Mouse (Mus musculus): Measurements from ENCODE around the gene Syngr3. TPM values are rescaled to one million over a fixed set of nuclear protein-coding genes. Genes with fewer than 3 reads are reported as not detected.

Gene Syngr3
- polyA plus RNA-seq, 1 experiment from 2014 or later: 1.9 TPM

DNA sequence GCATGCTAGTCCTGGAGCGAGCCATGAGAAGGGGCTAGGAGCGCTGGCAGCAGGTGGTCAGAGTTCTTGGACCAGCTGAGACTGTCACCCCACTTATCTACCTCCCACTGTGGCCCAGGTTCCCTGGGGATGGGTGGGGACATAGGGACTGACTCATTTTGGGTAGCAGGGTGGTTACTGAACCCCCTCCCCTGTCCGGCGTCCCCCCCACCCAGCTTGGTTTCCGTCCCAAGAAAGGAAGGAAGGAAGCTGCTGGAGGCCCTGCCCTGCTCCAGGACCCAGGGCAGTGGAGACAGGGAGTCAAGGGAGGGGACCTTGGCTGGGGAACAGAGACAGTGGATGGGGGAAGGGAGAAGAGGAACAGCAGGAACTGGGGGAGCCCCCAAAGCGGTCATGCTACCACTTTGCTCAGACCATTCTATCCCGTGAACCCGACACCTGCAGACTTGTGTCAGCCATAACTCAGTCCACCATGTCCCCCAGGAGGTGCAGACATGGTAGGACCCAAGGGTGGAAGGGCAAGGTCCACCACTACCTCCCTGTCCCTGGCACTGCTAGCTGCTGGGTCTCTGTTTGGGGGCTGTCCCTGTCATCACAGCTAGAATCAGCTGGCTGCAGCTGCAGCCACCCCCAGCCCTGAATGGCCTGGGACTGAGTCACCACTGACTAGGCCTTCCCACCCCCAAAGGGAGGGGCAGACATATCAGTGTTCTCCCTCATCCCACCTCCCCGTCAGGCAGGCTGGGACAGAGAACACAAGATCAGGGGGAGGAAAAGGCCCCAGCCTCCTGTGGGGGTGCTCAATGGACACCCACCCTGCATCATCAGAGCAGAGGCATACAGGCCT is 44.7 kb downstream of the Syngr3 start:
- Histone ChIP-seq H3K9ac (ENCODE audit: low read length) (peak overlapping the region; percentile 42), H3K4me2 (ENCODE audit: low read depth, low read length) (peak overlapping the region; percentile 37), H3K27ac (ENCODE audit: low read length) (peak overlapping the region; percentile 65), H3K36me3 (ENCODE audit: control insufficient read depth, insufficient read depth, low read length) (peaks cover 3% of the 10 kb centered on the region), H3K4me3 (ENCODE audit: low read length) (peak overlapping the region; percentile 5; the same call in 1 of the 2 replicates), H3K4me1 (replicated peaks; ENCODE audit: control insufficient read depth, insufficient read depth, low read length) (peaks cover 42% of the 10 kb centered on the region), H3K9me3 (ENCODE audit: control insufficient read depth, low read length) (no peaks in the 10 kb centered on the region), H3K27me3 (ENCODE audit: control insufficient read depth, insufficient read depth, low read depth, low read length) (no peaks in the 10 kb centered on the region)
- WGBS: 71% methylated on average over 8 of the region's 9 CpGs
- peak; percentile 42 for ATAC-seq (ENCODE audit: low read depth)

DNA sequence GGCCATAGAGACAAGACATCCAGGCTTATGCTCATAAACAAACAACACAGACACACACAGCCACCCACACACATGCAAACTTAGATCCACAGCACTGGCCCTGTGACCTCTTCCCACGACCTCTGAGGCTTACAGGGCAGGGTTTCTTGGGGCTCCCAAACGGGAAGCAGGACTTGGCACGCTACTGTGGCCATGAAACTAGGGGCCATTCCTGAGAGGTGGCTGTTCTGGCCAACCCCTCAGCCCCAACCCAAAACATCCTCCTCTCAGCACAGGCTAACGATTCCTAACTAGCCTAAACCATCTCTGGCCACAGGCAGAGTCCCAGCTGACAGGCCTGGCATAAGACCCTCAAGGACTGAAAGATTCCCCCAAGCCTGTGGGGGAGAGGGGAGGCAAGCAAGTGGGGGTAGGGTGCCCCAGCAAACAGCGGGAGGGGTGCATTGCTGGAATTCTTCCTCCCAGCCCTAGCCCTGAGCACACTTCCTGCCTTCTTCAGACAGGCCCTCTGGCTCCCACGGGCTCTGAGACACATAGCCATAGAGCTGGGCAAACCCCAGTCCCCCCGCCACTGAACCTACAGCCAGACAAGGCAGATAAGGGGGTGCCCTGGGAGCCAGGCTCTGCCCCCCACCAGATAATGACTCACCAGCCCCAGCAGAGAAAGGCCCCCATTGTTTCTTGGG is 45.6 kb downstream of the Syngr3 start:
- 25% methylated on average over 7 of the region's 7 CpGs for WGBS
- Histone ChIP-seq H3K4me3 (ENCODE audit: low read length) (peak overlapping the region; percentile 5; the same call in 1 of the 2 replicates), H3K4me2 (ENCODE audit: low read depth, low read length) (peak overlapping the region; percentile 37), H3K27me3 (ENCODE audit: control insufficient read depth, insufficient read depth, low read depth, low read length) (no peaks in the 10 kb centered on the region), H3K9ac (ENCODE audit: low read length) (peak overlapping the region; percentile 42), H3K4me1 (replicated peaks; ENCODE audit: control insufficient read depth, insufficient read depth, low read length) (peaks cover 41% of the 10 kb centered on the region), H3K9me3 (ENCODE audit: control insufficient read depth, low read length) (no peaks in the 10 kb centered on the region), H3K36me3 (ENCODE audit: control insufficient read depth, insufficient read depth, low read length) (peaks cover 3% of the 10 kb centered on the region), H3K27ac (ENCODE audit: low read length) (peak overlapping the region; percentile 65)
- ATAC-seq (ENCODE audit: low read depth): peak; percentile 53

DNA sequence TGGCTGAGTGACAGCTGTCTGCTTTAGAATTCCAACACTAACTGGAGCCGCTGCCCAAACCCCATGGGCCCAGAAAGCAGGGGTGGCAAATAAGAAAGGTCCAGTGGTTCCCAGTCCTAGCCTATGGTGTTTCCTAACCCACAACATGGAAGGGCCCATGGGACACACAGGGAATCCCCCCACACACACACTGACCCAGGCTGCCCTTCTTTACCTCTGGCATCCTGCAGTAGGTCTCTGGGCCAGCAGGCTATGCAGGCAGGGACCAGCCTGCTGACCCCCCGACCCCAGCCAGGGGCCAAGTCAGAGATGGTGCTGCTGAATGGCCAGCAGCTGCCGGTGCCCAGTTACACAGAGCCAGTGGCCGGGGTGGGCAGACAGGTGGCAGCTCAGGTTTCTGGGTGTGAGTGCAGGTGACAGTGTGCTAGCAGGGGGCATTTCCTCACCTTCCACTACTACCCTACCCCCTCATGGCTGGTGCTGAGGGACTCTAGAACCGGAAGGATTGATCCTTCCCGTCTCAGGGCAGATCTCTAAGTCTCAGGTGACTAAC is 46.9 kb downstream of the Syngr3 start:
- no peak overlapping the region for H3K4me3 ChIP-seq (ENCODE audit: low read length)
- H3K9me3 ChIP-seq (ENCODE audit: control insufficient read depth, low read length): no peaks in the 10 kb centered on the region
- no peak overlapping the region for H3K4me2 ChIP-seq (ENCODE audit: low read depth, low read length)
- peak overlapping the region; percentile 42; the same call in 1 of the 2 replicates for H3K9ac ChIP-seq (ENCODE audit: low read length)
- no peak overlapping the region for H3K27ac ChIP-seq (ENCODE audit: low read length)
- H3K36me3 ChIP-seq (ENCODE audit: control insufficient read depth, insufficient read depth, low read length): peaks cover 5% of the 10 kb centered on the region
- H3K4me1 ChIP-seq (replicated peaks; ENCODE audit: control insufficient read depth, insufficient read depth, low read length): peaks cover 31% of the 10 kb centered on the region
- WGBS: 62% methylated on average over 6 of the region's 6 CpGs
- no peaks in the 10 kb centered on the region for H3K27me3 ChIP-seq (ENCODE audit: control insufficient read depth, insufficient read depth, low read depth, low read length)
- ATAC-seq (ENCODE audit: low read depth): no peak

DNA sequence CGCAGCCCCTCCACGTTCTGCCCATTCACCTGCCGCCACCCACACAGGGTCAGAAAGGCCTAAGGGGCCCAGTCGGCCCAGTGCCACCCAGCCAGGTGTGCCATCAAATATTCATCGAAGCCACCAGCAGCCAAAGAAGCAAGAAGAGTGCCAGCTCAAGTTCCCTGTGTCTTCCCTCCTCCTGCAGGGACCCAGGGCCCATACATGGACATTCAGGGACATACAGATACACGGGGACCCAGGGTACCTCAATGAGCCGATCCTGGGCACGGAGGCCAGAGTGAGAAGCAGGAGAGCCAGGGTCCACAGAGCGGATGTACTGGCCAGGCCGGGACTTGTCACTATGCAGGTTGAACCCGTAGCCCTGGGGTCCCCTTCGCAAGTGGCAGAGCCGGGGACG is 47.8 kb downstream of the Syngr3 start:
- 92% methylated on average over 14 of the region's 14 CpGs for WGBS
- Histone ChIP-seq H3K9ac (ENCODE audit: low read length) (no peak overlapping the region), H3K4me3 (ENCODE audit: low read length) (no peak overlapping the region), H3K27me3 (ENCODE audit: control insufficient read depth, insufficient read depth, low read depth, low read length) (no peaks in the 10 kb centered on the region), H3K4me2 (ENCODE audit: low read depth, low read length) (no peak overlapping the region), H3K9me3 (ENCODE audit: control insufficient read depth, low read length) (no peaks in the 10 kb centered on the region), H3K4me1 (replicated peaks; ENCODE audit: control insufficient read depth, insufficient read depth, low read length) (peaks cover 27% of the 10 kb centered on the region), H3K27ac (ENCODE audit: low read length) (no peak overlapping the region), H3K36me3 (ENCODE audit: control insufficient read depth, insufficient read depth, low read length) (peaks cover 5% of the 10 kb centered on the region)
- no peak for ATAC-seq (ENCODE audit: low read depth)

DNA sequence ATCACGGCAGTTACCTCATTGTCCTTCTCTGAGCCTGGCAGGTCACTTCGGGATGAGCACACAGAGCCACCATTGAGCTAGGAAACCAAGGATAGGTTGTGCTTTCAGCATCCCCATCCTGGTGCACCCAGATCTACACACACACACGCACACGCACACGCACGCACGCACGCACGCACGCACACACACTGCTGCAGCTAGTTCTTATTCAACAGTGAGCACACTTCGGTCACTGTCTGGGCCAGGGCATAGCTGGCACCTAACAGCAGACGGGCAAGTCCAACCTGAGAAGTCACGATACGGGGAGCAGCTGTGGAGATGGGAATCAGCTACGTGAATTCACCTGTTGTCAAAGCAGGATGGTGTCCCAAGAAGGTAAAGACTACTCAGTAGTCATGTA is 49.2 kb downstream of the Syngr3 start:
- Histone ChIP-seq H3K4me2 (ENCODE audit: low read depth, low read length) (no peak overlapping the region), H3K9me3 (ENCODE audit: control insufficient read depth, low read length) (no peaks in the 10 kb centered on the region), H3K9ac (ENCODE audit: low read length) (no peak overlapping the region), H3K27me3 (ENCODE audit: control insufficient read depth, insufficient read depth, low read depth, low read length) (no peaks in the 10 kb centered on the region), H3K4me1 (replicated peaks; ENCODE audit: control insufficient read depth, insufficient read depth, low read length) (peaks cover 26% of the 10 kb centered on the region), H3K36me3 (ENCODE audit: control insufficient read depth, insufficient read depth, low read length) (peaks cover 5% of the 10 kb centered on the region), H3K4me3 (ENCODE audit: low read length) (no peak overlapping the region), H3K27ac (ENCODE audit: low read length) (no peak overlapping the region)
- ATAC-seq (ENCODE audit: low read depth): no peak
- 91% methylated on average over 15 of the region's 15 CpGs for WGBS

DNA sequence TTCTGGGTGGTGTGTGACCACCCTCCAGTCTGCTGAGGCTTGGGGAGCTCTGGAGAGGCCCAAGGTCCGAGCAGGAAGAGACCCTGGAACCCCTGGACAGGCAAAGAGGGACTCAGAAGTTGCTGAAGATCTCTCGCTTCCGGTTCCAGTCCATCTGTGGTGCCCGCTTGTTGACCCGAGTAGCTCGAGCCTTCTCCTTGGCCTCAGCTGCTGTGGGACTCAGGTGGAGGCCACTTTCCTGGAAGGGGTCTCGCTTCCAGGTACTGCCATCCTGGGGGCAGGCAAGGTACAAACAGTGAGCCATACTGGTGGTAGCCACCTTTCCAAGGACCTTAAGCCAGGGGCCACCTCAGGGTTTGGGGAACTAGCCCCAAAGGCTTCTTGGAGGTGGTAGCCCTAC is 49.6 kb downstream of the Syngr3 start:
- H3K4me1 ChIP-seq (replicated peaks; ENCODE audit: control insufficient read depth, insufficient read depth, low read length): peaks cover 22% of the 10 kb centered on the region
- no peak overlapping the region for H3K4me3 ChIP-seq (ENCODE audit: low read length)
- H3K4me2 ChIP-seq (ENCODE audit: low read depth, low read length): no peak overlapping the region
- peaks cover 5% of the 10 kb centered on the region for H3K36me3 ChIP-seq (ENCODE audit: control insufficient read depth, insufficient read depth, low read length)
- ATAC-seq (ENCODE audit: low read depth): no peak
- WGBS: 89% methylated on average over 7 of the region's 7 CpGs
- H3K27ac ChIP-seq (ENCODE audit: low read length): peak overlapping the region; percentile 81
- no peak overlapping the region for H3K9ac ChIP-seq (ENCODE audit: low read length)
- H3K9me3 ChIP-seq (ENCODE audit: control insufficient read depth, low read length): no peaks in the 10 kb centered on the region
- H3K27me3 ChIP-seq (ENCODE audit: control insufficient read depth, insufficient read depth, low read depth, low read length): no peaks in the 10 kb centered on the region

DNA sequence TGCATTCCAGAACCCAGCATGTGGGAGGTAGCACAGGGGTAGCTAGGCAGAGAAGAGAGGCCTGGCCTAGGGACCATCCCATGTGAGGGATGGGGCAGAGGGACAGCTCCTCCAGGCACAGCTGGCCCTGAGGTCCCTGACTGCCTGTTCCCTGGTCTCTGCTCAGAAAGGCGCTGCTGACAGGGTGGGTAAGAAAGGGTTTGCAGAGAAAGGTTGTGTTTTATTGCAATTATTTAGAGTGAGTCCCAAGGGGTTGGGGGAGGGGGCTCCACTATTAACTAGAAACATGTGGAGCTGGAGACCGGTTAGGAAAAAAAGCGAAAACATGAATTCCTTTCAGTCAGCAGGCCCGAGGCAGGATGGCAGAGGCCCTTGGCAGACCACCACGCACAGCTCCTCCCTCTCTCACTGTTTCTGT is 50.2 kb downstream of the Syngr3 start:
- H3K36me3 ChIP-seq (ENCODE audit: control insufficient read depth, insufficient read depth, low read length): peaks cover 5% of the 10 kb centered on the region
- H3K9ac ChIP-seq (ENCODE audit: low read length): no peak overlapping the region
- peak; percentile 6; the same call in 1 of the 2 replicates for ATAC-seq (ENCODE audit: low read depth)
- H3K9me3 ChIP-seq (ENCODE audit: control insufficient read depth, low read length): no peaks in the 10 kb centered on the region
- 63% methylated on average over 5 of the region's 5 CpGs for WGBS
- H3K4me1 ChIP-seq (replicated peaks; ENCODE audit: control insufficient read depth, insufficient read depth, low read length): peaks cover 17% of the 10 kb centered on the region
- H3K4me2 ChIP-seq (ENCODE audit: low read depth, low read length): no peak overlapping the region
- H3K27ac ChIP-seq (ENCODE audit: low read length): peak overlapping the region; percentile 81
- H3K27me3 ChIP-seq (ENCODE audit: control insufficient read depth, insufficient read depth, low read depth, low read length): no peaks in the 10 kb centered on the region
- no peak overlapping the region for H3K4me3 ChIP-seq (ENCODE audit: low read length)

DNA sequence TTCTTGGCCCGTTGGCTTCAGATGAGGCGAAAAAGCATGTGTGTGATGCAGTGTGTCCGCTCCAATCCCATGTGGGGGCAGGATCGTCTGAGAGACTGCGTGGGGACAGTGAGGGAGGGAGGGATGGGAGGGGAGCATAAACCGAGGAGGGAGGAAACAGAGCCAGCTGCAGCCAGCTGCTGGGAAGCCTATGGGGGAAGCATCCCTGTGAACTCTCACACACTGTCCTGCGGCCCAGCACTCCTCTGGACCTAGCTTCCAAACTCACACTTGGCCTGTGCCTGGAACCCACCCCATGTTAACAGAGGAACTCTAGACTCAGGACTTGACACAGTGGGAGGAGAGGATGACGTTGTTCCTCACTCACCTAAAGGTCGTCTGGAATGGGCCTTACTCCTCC is 50.9 kb downstream of the Syngr3 start:
- Histone ChIP-seq H3K4me3 (ENCODE audit: low read length) (no peak overlapping the region), H3K27ac (ENCODE audit: low read length) (peak overlapping the region; percentile 81), H3K36me3 (ENCODE audit: control insufficient read depth, insufficient read depth, low read length) (peaks cover 5% of the 10 kb centered on the region), H3K4me1 (replicated peaks; ENCODE audit: control insufficient read depth, insufficient read depth, low read length) (peaks cover 12% of the 10 kb centered on the region), H3K9me3 (ENCODE audit: control insufficient read depth, low read length) (no peaks in the 10 kb centered on the region), H3K4me2 (ENCODE audit: low read depth, low read length) (no peak overlapping the region), H3K27me3 (ENCODE audit: control insufficient read depth, insufficient read depth, low read depth, low read length) (no peaks in the 10 kb centered on the region), H3K9ac (ENCODE audit: low read length) (no peak overlapping the region)
- peak; percentile 91 for ATAC-seq (ENCODE audit: low read depth)
- 50% methylated on average over 9 of the region's 9 CpGs for WGBS

DNA sequence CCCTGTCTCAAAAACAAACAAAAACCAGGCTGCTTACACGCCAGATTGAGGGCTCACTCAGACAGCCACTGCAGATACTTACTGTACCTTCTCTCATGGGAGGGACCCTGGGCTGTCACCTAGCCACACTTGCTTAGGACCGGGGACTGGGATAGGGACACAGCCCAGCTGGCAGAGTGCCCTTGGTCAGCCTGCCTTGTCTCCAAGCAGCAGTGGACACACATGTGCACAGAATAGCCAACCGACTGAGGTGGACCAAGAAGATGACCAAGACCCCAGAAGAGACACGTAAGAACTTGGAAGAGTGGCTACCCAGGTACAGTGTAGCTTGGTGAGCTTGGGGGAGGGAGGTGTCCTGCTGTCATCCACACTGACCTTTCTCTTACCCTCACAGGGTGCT is 51.5 kb downstream of the Syngr3 start:
- H3K9me3 ChIP-seq (ENCODE audit: control insufficient read depth, low read length): no peaks in the 10 kb centered on the region
- peak overlapping the region; percentile 40 for H3K27ac ChIP-seq (ENCODE audit: low read length)
- no peak for ATAC-seq (ENCODE audit: low read depth)
- H3K9ac ChIP-seq (ENCODE audit: low read length): no peak overlapping the region
- H3K36me3 ChIP-seq (ENCODE audit: control insufficient read depth, insufficient read depth, low read length): peaks cover 5% of the 10 kb centered on the region
- no peak overlapping the region for H3K4me2 ChIP-seq (ENCODE audit: low read depth, low read length)
- WGBS: 73% methylated on average over 4 of the region's 4 CpGs
- no peaks in the 10 kb centered on the region for H3K27me3 ChIP-seq (ENCODE audit: control insufficient read depth, insufficient read depth, low read depth, low read length)
- peaks cover 13% of the 10 kb centered on the region for H3K4me1 ChIP-seq (replicated peaks; ENCODE audit: control insufficient read depth, insufficient read depth, low read length)
- no peak overlapping the region for H3K4me3 ChIP-seq (ENCODE audit: low read length)

All from lung, embryonic 16.5 days (tissue).